Mouse (Mus musculus): Measurements from ENCODE around the gene Pgpep1. TPM values are rescaled to one million over a fixed set of nuclear protein-coding genes. Genes with fewer than 3 reads are reported as not detected.

The Pgpep1 gene
- polyA plus RNA-seq, 1 experiment from 2014 or later, result 141 TPM

- H3K4me1 ChIP-seq (replicated peaks), result peaks cover 40% of the 10 kb centered on the region
- no peaks in the 10 kb centered on the region for H3K36me3 ChIP-seq
- WGBS, result 65% methylated on average over 6 of the region's 6 CpGs
- no peak overlapping the region for H3K27ac ChIP-seq
- H3K9me3 ChIP-seq, result no peaks in the 10 kb centered on the region
- H3K4me3 ChIP-seq, result no peak overlapping the region
- H3K27me3 ChIP-seq (ENCODE audit: insufficient read depth, poor library complexity, severe bottlenecking), result peaks cover 35% of the 10 kb centered on the region
- DNase-seq (ENCODE audit: low spot score), result no peak
Observed at GRCm38 (mm10) chr8:70634066-70634465, 26.1 kb downstream of the Pgpep1 start.

GRCm38 (mm10) chr8:70632346-70632892, 27.8 kb downstream of the Pgpep1 start, which contains the start of gene Gdf15:
Gdf15 (minus strand) TSS chr8:70632456.
- peaks cover 38% of the 10 kb centered on the region for H3K27me3 ChIP-seq (ENCODE audit: insufficient read depth, poor library complexity, severe bottlenecking)
- WGBS, result 76% methylated on average over 6 of the region's 6 CpGs

DNA sequence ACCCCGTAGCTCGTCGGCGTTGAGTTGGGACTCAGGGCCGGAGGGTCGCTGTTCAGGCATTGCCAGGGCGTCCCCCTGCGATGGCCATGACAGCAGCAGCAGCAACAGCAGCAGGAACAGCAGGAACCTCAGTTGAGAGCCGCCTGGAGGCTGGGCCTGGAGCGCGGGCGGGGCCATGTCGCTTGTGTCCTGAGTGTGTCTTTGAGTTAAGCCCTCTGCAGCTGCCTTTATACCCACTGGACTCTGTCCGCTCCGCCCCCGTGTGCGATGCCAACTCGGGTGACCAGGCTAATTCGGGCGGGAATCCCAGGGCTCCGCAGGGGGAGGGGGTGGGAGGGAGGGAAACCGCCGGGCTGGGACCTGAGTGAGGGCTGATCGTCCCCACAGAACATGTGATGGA, 28.8 kb downstream of the Pgpep1 start:
- no peak for DNase-seq (ENCODE audit: low spot score)
- H3K4me3 ChIP-seq, result peak overlapping the region; percentile 54; the same call in 1 of the 2 replicates
- 23% methylated on average over 24 of the region's 24 CpGs for WGBS

More at GRCm38 (mm10) chr8:70632346-70632892, 27.8 kb downstream of the Pgpep1 start, which contains the start of gene Gdf15:
- no peak for DNase-seq (ENCODE audit: low spot score)
- H3K36me3 ChIP-seq, result no peaks in the 10 kb centered on the region
- no peaks in the 10 kb centered on the region for H3K9me3 ChIP-seq
- peak within 1 kb of the TSS; percentile 23; the same call in 1 of the 2 replicates for H3K27ac ChIP-seq
- peaks cover 42% of the 10 kb centered on the region for H3K4me1 ChIP-seq (replicated peaks)
- peak within 1 kb of the TSS; percentile 54; the same call in 1 of the 2 replicates for H3K4me3 ChIP-seq

DNA sequence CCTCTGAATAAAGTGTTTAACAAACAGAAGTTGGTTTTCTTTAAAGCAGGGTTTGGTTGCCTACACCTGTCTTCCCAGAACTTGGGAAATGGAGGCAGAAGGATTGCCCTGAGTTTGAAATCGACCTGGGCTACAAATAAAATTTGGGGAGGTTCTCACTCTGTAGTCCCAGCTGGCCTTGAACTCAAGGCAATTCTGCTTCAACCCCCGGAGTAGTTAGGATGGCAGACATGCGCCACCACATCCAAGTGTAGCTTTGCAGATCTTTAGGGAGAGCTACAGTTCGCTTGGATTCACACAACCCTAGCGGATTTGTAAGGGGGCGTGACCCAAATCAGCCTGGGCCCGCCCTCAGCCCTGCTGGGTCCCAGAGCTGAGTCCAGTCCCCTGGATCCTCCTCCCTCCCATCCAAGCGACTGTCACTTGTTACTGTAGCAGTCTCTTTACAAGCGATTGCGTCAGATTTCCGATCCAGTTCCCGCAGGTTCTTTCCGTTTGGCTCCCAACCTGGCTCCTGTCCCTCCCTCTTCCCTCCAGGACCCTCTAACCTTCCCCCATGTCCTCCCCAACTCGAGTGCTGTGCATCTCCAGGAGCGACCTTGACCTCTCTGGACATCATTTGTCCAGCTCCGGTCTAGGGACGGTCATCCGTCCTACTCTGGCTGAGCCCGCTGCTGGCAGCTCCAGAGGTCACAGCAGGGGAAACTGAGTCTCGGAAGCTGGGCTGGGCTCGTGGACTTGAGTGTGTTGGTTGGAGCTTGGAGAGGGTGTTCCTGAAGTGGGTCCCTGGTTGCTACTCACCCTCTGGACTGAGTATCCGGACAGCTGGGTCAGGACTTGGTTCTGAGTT, 29.4 kb downstream of the Pgpep1 start:
- no peaks in the 10 kb centered on the region for H3K36me3 ChIP-seq
- H3K27me3 ChIP-seq (ENCODE audit: insufficient read depth, poor library complexity, severe bottlenecking), result peaks cover 38% of the 10 kb centered on the region
- peak; percentile 35 for DNase-seq (ENCODE audit: low spot score)
- peak overlapping the region; percentile 54 for H3K4me3 ChIP-seq
- no peaks in the 10 kb centered on the region for H3K9me3 ChIP-seq
- H3K4me1 ChIP-seq (replicated peaks), result peaks cover 31% of the 10 kb centered on the region
- WGBS, result 14% methylated on average over 22 of the region's 22 CpGs
- H3K27ac ChIP-seq, result peak overlapping the region; percentile 83

More for the DNA sequence above, 28.8 kb downstream of the Pgpep1 start:
- Histone ChIP-seq H3K27me3 (ENCODE audit: insufficient read depth, poor library complexity, severe bottlenecking) (peaks cover 38% of the 10 kb centered on the region), H3K27ac (peak overlapping the region; percentile 23; the same call in 1 of the 2 replicates), H3K4me1 (replicated peaks) (peaks cover 33% of the 10 kb centered on the region), H3K9me3 (no peaks in the 10 kb centered on the region), H3K36me3 (no peaks in the 10 kb centered on the region)

DNA sequence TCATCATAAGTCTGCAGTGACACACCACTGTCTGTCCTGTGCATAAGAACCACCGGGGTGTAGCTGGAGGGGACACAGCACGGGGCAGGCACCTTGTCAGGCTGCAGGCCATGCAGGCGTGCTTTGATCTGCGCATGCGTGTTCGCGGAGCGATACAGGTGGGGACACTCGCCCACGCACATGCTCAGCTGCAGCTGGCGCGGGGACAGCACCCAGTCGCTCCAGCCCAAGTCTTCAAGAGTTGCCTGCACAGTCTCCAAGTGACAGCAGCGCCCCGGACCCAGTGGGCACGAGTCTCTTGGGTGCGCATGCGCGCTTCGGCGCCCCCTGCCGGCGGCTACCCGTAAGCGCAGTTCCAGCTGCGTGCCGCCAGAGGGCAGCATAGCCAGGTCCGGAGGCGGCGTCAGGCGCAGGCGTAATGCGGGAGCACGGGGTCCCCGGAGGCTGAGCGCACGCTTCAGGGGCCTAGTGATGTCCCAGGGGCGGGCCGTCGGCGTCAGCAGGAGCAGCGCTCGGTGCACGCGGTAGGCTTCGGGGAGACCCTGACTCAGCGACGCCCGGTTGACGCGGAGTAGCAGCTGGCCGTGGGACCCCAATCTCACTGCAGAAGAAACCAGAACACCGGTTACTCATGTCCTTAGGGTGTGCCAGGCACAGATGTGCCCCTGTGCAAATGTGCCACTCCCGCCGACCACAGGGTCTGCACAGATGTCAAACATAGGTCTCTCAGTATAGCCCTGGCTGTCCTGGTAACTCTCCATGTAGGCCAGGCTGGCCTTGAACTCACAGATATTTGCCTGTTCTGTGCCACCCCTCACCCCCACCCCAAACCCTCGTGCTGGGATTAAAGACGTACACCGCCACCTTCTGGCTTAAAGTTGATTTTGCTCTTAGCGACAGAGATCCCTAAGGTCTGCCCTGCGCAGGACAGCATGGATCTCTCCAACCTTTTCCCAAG, 30.3 kb downstream of the Pgpep1 start:
- 1% methylated on average over 60 of the region's 60 CpGs for WGBS
- Histone ChIP-seq H3K9me3 (no peaks in the 10 kb centered on the region), H3K27me3 (ENCODE audit: insufficient read depth, poor library complexity, severe bottlenecking) (peaks cover 38% of the 10 kb centered on the region), H3K4me3 (peak overlapping the region; percentile 54), H3K36me3 (no peaks in the 10 kb centered on the region), H3K4me1 (replicated peaks) (peaks cover 37% of the 10 kb centered on the region), H3K27ac (peak overlapping the region; percentile 83)
- peak; percentile 94 for DNase-seq (ENCODE audit: low spot score)

GRCm38 (mm10) chr8:70628986-70629490, 31.1 kb downstream of the Pgpep1 start:
- H3K4me3 ChIP-seq, result peak overlapping the region; percentile 54
- H3K36me3 ChIP-seq, result no peaks in the 10 kb centered on the region
- no peak for DNase-seq (ENCODE audit: low spot score)
- peaks cover 37% of the 10 kb centered on the region for H3K4me1 ChIP-seq (replicated peaks)
- 58% methylated on average over 7 of the region's 7 CpGs for WGBS
- H3K27me3 ChIP-seq (ENCODE audit: insufficient read depth, poor library complexity, severe bottlenecking), result peaks cover 38% of the 10 kb centered on the region
- no peaks in the 10 kb centered on the region for H3K9me3 ChIP-seq
- peak overlapping the region; percentile 83 for H3K27ac ChIP-seq

DNA sequence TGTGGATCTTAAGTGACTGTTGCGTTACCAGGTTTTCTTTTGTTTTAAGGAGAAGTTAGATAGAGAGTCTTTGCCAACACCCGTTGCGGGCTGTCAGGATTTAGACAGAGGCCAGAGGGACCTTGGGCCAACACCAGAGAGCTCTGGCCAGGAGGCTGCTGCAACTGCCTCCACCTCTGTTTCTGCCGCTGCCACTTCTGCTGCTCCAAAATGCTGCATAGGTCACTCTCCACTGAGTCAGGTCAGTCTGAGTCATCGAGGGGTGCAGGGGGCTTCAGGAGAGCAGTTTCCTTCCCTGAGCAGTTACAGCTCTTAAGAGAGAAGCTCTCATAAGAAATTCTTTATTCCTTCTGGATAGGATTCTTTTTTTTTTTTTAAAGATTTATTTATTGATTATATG, 33.1 kb downstream of the Pgpep1 start:
- Histone ChIP-seq H3K4me1 (replicated peaks) (peaks cover 37% of the 10 kb centered on the region), H3K4me3 (no peak overlapping the region), H3K9me3 (no peaks in the 10 kb centered on the region), H3K27ac (no peak overlapping the region), H3K27me3 (ENCODE audit: insufficient read depth, poor library complexity, severe bottlenecking) (peaks cover 34% of the 10 kb centered on the region), H3K36me3 (no peaks in the 10 kb centered on the region)
- WGBS, result 88% methylated on average over 5 of the region's 5 CpGs
- DNase-seq (ENCODE audit: low spot score), result no peak

GRCm38 (mm10) chr8:70625104-70625503, 35.1 kb downstream of the Pgpep1 start:
- 0 out of 2 replicates have a peak overlapping the region, but pooled peaks have one; percentile 23 for H3K27ac ChIP-seq
- 27% methylated on average over 5 of the region's 5 CpGs for WGBS
- peaks cover 34% of the 10 kb centered on the region for H3K27me3 ChIP-seq (ENCODE audit: insufficient read depth, poor library complexity, severe bottlenecking)
- H3K4me3 ChIP-seq, result no peak overlapping the region
- peaks cover 26% of the 10 kb centered on the region for H3K4me1 ChIP-seq (replicated peaks)
- peak; percentile 66 for DNase-seq (ENCODE audit: low spot score)
- H3K36me3 ChIP-seq, result no peaks in the 10 kb centered on the region
- no peaks in the 10 kb centered on the region for H3K9me3 ChIP-seq

GRCm38 (mm10) chr8:70622220-70622619, 38.0 kb downstream of the Pgpep1 start:
- H3K4me1 ChIP-seq (replicated peaks), result peaks cover 30% of the 10 kb centered on the region
- no peak for DNase-seq (ENCODE audit: low spot score)
- H3K27me3 ChIP-seq (ENCODE audit: insufficient read depth, poor library complexity, severe bottlenecking), result peaks cover 35% of the 10 kb centered on the region
- 61% methylated on average over 3 of the region's 3 CpGs for WGBS
- H3K27ac ChIP-seq, result no peak overlapping the region
- no peaks in the 10 kb centered on the region for H3K9me3 ChIP-seq
- H3K36me3 ChIP-seq, result no peaks in the 10 kb centered on the region
- no peak overlapping the region for H3K4me3 ChIP-seq

DNA sequence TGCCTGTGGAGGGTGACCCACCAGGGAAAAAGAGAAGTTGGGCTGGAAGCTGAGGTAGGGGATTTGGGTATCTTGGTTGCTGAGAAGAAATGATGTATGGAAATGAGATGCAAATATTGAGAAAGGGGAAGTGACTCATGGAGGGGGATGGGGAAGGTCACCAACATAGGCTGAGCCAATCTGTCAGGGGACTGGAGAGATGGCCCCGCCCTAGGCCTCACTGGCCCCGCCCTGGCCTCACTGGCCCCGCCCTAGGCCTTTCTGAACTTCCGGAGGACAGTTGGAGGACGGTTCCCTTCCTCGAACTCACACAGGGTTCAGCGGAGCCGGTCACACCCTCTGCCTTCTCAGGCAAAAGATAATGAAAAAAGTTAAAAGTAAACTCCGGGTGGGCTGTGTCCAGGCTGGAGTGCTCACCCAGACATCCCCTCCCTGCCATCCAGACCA, 41.3 kb downstream of the Pgpep1 start:
- peak; percentile 62 for DNase-seq (ENCODE audit: low spot score)
- H3K27me3 ChIP-seq (ENCODE audit: insufficient read depth, poor library complexity, severe bottlenecking), result peaks cover 35% of the 10 kb centered on the region
- H3K36me3 ChIP-seq, result no peaks in the 10 kb centered on the region
- H3K27ac ChIP-seq, result peak overlapping the region; percentile 64
- H3K9me3 ChIP-seq, result no peaks in the 10 kb centered on the region
- H3K4me3 ChIP-seq, result no peak overlapping the region
- 30% methylated on average over 9 of the region's 9 CpGs for WGBS
- peaks cover 34% of the 10 kb centered on the region for H3K4me1 ChIP-seq (replicated peaks)

- Histone ChIP-seq H3K36me3 (no peaks in the 10 kb centered on the region), H3K9me3 (no peaks in the 10 kb centered on the region), H3K27me3 (ENCODE audit: insufficient read depth, poor library complexity, severe bottlenecking) (peaks cover 32% of the 10 kb centered on the region), H3K4me3 (no peak overlapping the region; the same call in 1 of the 2 replicates), H3K27ac (peak overlapping the region; percentile 64), H3K4me1 (replicated peaks) (peaks cover 39% of the 10 kb centered on the region)
- 85% methylated on average over 11 of the region's 11 CpGs for WGBS
- no peak for DNase-seq (ENCODE audit: low spot score)
Observed at GRCm38 (mm10) chr8:70617985-70618384, 42.2 kb downstream of the Pgpep1 start.

GRCm38 (mm10) chr8:70616645-70617044, 43.5 kb downstream of the Pgpep1 start:
- no peaks in the 10 kb centered on the region for H3K9me3 ChIP-seq
- H3K36me3 ChIP-seq, result no peaks in the 10 kb centered on the region
- no peak overlapping the region for H3K4me3 ChIP-seq
- H3K27ac ChIP-seq, result no peak overlapping the region
- peaks cover 42% of the 10 kb centered on the region for H3K4me1 ChIP-seq (replicated peaks)
- DNase-seq (ENCODE audit: low spot score), result no peak
- WGBS, result 65% methylated on average over 11 of the region's 11 CpGs
- H3K27me3 ChIP-seq (ENCODE audit: insufficient read depth, poor library complexity, severe bottlenecking), result peaks cover 19% of the 10 kb centered on the region
